Mouse (Mus musculus) splenic B cell, adult 2 months (primary cell): ENCODE measurements around the gene Wwox.

ENCODE experiments used
- DNase-seq: peaks from one replicate; pipeline ENCODE4 v3.0.0-alpha.2; 2011; ENCODE audit warnings: low read depth, low spot score
- H3K27me3 ChIP-seq: 2 replicates; pipeline ENCODE4 v1.6.1; 2012; ENCODE audit warnings: mild to moderate bottlenecking, low read length, moderate library complexity, mixed read lengths; ENCODE audit not compliant: control insufficient read depth, poor library complexity, insufficient read depth, severe bottlenecking
- H3K36me3 ChIP-seq: 2 replicates; pipeline ENCODE4 v1.6.1; 2012; ENCODE audit warnings: mild to moderate bottlenecking, low read length, moderate library complexity, mixed read lengths; ENCODE audit not compliant: control insufficient read depth, poor library complexity, insufficient read depth, severe bottlenecking

Wwox gene

DNA sequence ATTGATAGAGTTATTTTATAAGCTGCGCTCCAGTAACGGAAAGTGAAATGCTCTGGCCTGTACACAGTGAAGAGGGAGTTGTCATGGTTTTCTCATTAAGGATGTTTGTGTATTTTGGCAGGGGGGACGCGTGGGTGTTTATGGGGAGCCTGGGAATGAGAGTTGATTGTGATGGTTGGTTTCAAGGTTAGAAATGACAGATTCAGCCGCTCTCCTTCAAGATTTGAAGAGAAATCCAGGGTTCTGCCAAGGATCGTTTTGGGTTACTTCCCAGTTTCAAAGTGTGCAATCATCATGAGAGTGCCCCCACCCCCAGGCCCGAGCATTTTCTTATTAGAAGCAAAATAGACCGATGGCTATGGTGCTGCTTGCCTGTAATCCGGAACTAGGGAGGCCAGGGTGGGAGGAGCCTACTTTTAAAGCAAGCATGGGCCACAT lies 231.8 kb downstream of the Wwox start:
- Histone ChIP-seq H3K36me3 (no peaks in the 10 kb centered on the region), H3K27me3 (no peaks in the 10 kb centered on the region)
- no peak for DNase-seq

DNA sequence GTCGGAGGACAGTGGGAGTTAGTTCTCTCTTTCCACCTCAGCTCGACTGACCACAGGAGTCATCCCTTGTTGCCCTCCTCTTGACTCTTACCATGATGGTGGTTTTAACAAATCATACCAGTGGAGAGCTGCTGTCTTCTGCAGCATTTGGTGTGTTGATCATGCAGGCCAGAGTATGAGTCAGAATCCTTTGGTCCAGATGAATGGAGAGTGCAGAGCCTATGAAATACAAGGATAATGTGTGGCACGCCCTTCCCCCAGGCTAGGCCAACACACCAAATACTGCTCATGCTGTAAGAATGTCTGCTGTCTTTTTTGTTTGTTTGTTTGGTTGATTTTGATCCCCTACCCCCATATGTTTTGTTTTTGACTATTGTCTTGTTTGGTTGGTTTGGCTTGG lies 234.0 kb downstream of the Wwox start:
- no peak for DNase-seq
- no peaks in the 10 kb centered on the region for H3K36me3 ChIP-seq
- no peaks in the 10 kb centered on the region for H3K27me3 ChIP-seq

DNA sequence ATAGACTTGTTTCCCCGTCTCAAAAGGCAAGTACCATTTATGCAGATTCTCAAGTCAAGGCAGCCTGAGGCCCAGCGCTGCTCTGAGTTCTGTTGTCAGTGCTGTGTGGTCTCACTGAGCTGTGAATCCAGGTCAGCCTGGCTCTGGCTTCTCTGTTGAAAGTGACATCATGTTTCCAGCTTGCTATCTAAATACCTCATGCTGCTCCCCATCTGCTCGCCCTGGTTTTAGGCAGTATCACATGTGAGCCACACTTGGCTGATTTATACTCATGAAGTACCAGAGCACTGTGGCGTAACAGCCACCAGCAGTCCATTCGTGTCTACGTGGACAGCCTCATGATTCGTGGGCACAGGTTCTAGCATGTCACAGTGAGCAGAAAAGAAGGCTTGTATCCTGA lies 235.7 kb downstream of the Wwox start:
- H3K36me3 ChIP-seq: no peaks in the 10 kb centered on the region
- H3K27me3 ChIP-seq: no peaks in the 10 kb centered on the region
- DNase-seq: no peak

DNA sequence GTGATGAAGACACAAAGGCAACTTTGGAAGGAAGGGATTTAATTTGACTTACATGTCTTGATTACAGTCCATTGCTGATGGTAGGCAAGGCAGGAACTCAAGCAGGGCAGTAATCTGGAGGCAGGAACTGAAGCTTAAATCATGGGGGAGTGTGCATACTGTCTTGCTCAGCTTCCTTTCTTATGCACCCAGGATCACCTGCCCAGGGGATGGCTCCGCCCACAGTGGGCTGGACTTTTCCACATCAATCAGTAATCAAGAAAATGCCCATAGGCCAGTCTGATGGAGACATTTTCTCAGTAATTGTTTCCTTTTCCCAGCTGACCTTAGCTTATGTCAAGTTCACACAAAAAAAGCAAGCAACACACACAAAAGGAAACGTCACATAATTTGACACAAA lies 237.5 kb downstream of the Wwox start:
- H3K36me3 ChIP-seq: no peaks in the 10 kb centered on the region
- no peaks in the 10 kb centered on the region for H3K27me3 ChIP-seq
- DNase-seq: no peak

DNA sequence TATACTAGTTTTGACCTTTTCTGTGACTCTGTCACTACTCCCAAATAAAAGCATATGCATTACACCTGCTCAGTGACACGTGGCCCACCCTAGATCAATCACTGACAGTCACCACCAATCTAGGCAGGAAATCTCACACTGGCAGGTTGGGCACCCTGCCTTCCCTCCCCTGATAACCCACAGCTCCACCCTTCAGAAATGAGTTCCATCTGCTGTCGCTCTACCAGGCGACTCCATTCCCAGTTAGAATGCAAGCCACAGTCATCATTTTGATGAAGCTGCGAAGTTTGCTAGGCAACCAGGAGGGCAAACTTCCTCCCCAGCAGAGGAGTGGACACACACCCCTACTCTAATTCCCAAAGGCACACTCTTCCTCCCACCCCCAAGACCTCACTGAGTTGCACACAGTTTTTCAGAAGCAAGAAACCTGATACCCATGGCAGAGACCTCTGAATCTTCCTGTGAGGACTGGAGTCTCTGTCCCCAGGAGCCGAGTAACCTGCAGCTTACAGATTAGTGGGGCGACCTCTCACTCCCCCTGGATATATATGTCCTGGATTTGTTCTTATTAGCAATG lies 238.2 kb downstream of the Wwox start:
- DNase-seq: no peak
- Histone ChIP-seq H3K36me3 (no peaks in the 10 kb centered on the region), H3K27me3 (no peaks in the 10 kb centered on the region)

DNA sequence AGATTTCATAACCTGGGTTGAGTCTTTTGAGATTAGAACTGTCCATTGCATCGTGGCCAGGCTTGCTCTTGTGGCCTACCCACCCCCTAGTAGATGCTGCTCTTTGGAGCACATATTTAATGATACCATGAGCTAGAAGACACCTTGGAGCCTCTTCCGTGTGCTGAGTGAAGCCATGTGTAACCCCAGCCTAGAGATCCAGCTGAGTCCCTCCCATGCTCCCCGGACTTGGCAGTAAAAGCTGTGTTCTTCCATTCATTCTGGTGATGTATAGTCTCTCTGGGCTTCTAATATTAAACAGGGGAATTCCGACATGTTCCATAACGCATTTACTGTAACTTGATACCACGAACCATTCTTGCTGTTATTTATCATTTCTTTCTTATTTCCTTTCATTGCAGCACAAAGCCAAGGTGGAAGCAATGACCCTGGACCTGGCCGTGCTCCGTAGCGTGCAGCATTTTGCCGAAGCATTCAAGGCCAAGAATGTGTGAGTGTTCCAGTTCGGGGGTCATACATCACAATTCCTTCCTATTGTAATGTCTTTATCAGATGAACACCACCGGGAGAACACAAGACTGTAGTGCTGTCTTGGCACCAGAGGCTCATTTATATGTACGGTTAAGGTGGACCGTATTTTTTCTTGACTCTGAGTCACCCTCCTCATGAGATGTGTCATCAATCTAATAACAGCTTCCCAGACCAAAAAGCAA lies 240.1 kb downstream of the Wwox start:
- H3K36me3 ChIP-seq: no peaks in the 10 kb centered on the region
- no peaks in the 10 kb centered on the region for H3K27me3 ChIP-seq
- DNase-seq: no peak

DNA sequence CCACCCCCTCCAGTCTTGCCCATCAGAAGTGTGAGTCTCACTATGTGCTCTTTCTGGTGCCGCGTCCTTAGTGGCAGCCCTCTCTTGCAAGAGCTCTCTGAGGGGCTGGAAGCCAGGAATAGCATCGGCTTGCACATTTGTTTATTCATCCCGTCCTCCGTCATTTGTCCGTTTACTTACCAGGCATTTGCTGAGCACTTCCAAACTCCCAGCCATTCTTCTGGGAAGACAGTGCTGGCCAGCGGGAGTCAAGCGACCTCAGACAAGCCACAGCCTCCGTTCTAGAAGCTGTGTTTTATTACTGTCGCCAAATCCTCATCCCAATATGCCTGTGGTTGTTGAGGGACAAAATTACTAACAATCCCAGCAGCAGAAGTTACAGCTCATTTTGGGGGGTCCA lies 241.7 kb downstream of the Wwox start:
- DNase-seq: no peak
- H3K36me3 ChIP-seq: no peaks in the 10 kb centered on the region
- H3K27me3 ChIP-seq: no peaks in the 10 kb centered on the region

DNA sequence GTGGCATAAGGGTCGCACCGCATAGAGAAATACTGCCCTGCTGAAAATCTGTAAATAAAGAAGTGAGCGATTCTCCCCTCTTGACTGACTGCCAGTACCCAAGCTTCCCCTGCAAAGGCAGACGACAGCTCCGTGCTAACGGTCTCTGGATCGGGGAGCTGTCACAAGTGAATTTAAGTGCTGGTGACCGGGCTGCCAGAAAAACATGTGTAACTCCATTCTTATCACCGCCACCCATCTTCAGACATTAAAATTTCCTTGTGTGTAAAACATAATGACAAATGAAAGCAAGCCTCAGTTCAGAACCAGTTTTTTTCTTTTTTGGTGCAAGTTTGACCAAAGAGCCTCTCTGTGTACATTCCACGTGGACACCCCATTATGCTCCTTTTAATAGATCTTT lies 242.7 kb downstream of the Wwox start:
- no peaks in the 10 kb centered on the region for H3K27me3 ChIP-seq
- no peak for DNase-seq
- no peaks in the 10 kb centered on the region for H3K36me3 ChIP-seq

DNA sequence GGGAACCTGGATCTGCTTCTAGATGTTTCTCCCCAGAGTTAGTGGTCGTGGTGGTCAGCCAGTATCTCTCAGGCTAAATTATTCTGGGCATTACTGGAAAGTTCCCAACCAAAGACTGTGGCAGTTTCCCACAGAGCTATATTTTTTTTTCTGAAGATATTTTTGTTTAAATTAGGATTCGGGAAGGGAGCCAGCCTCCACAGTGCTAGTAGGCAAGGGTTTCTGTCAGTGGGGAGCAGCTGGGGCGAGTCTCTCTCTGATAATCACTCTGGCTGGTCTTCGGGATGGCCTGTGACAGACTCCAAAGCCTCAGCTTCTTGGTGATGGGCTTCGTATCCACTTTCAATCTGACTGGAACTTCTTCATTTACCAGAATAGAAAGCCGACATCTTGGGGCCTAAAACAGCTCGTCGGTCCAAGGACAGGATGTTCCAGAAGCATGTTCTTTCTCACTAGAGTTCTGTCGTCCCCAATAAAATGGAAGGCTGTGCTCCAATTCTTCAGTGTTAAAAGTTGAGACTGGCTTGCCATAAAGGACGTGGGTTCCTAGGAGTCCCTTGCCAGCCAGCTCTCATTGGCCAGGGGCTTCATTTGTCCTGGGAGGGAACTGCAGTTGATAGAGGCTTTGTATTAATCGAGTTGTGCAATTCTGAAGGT lies 244.7 kb downstream of the Wwox start:
- no peaks in the 10 kb centered on the region for H3K27me3 ChIP-seq
- H3K36me3 ChIP-seq: no peaks in the 10 kb centered on the region
- DNase-seq: no peak

DNA sequence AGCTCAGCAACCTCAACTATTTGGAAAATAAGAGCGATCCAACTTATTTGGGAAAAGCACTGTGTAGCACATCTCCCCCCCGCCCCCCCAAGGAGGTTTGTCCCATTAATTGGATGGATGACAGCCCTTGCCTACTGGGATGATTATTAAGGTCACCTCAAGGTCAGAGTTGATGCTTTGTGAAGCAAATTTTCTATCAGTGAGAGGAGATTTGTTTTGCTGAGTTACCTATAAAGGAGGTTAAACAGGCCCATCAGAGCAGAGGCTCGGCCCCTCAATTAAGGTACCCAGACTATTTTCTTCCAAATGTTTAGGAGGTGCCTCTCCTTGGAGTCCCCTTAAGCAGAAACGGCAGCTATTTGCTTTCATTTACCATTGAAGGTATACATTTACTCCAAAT lies 247.0 kb downstream of the Wwox start:
- no peak for DNase-seq
- H3K36me3 ChIP-seq: no peaks in the 10 kb centered on the region
- no peaks in the 10 kb centered on the region for H3K27me3 ChIP-seq

DNA sequence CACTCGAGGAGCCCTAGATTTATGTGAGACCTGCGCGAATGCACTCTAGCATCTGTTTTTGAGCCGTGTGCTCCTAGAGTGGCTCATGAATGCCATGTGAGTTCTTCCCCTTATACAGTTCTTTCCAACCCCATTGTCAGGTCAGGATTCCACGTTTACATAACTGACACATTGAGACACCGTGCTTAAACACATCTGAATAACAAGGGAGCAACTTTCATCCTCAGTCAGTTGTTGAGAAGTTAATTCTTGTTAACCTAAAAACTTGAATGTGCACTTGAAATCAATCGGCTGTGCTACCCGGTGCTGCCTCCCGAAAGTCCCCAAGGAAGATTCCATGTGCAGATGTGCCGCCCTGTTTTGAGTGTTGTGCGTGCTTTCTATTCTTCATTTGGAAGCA lies 249.3 kb downstream of the Wwox start:
- H3K27me3 ChIP-seq: no peaks in the 10 kb centered on the region
- DNase-seq: no peak
- no peaks in the 10 kb centered on the region for H3K36me3 ChIP-seq

DNA sequence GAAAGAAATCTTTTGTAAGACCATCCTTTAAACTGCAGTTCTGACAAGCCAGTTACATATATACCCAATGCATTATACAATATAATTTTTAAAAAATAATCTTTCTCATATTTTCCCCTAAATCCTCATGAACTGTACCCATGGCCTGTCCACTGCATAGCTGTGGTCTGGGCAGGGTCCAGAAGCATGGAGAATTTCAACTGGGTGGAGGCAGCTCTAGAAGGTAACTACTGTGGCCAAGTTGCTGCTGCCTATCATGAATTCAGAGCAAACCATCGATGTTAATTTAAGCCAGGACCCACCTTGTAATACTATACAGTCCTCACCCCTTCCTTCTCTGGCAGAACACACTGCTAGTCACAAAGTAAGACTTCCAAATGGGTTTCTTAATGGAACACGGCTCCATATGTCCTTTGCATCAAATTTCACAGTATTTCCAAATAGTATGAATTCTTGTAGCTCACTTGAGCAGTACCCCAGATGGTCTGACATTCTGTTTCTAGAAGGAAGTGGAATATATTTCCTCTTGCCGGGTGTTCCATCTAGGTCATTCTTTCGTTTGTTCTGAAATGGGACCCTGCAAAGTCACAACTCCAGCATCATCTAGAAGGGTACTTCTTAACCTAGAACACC lies 255.2 kb downstream of the Wwox start:
- DNase-seq: no peak
- H3K27me3 ChIP-seq: no peaks in the 10 kb centered on the region; the same call in 1 of the 2 replicates
- no peaks in the 10 kb centered on the region for H3K36me3 ChIP-seq

DNA sequence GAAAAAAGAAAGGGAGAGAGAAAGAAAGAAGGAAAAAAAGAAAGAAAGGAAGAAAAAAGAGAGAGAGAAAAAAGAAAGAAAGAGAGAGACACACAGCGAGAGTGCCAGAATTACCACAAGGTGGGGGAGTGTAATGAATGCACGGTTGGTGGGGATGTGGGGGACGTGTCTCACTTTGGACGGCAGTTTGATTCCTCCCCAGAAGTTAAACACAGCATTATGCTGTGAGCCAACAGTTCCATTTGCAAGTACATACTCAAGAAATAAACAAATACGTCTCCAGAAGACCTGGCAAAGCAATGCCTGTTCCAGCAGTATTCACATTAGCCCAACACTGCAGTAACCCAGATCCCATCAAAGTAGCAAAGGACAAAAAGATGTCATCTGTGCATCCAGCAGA lies 264.1 kb downstream of the Wwox start:
- Histone ChIP-seq H3K36me3 (no peaks in the 10 kb centered on the region), H3K27me3 (no peaks in the 10 kb centered on the region)
- DNase-seq: no peak

DNA sequence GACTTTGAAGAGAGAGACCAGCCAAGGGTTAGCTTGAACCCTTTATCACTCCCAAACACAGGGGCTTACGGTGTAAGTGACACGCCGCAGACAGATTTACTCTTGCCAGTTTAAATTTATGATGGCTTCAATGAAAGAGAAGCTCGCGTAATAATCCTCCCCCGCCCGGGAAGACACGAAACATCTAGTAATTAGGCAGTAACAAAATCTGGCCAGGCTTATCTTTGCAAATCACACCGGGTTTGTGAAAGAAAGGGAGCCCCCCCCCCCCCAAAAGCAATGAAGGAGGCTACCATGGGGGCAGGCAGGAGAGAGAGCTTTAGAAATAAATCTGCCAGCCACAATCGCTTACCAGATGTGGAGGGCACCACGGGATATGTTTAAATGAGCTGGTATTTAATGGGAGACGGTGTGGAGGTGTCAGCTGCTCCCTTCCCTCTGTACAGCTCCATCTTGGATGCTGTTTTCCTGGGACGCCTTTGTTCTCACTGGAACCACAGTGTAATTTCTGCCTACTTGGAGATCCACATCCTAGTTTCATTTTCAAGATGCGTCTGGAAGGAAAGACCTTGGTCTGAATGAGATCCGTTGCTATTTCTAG lies 268.2 kb downstream of the Wwox start:
- DNase-seq: no peak
- H3K36me3 ChIP-seq: no peaks in the 10 kb centered on the region
- no peaks in the 10 kb centered on the region for H3K27me3 ChIP-seq
